Mouse (Mus musculus): ENCODE results near the gene Krit1. TPM values are rescaled to one million over a fixed set of nuclear protein-coding genes. Genes with fewer than 3 reads are reported as not detected.
"Not testable (repeated sequence)": the region's sequence is repeated elsewhere in the genome, so short reads cannot be mapped to it uniquely, and the experiment has no call there.

The Krit1 gene
- 46.9 and 47.3 TPM in 2 replicates for polyA plus RNA-seq (2012; rRNA removed)

DNA sequence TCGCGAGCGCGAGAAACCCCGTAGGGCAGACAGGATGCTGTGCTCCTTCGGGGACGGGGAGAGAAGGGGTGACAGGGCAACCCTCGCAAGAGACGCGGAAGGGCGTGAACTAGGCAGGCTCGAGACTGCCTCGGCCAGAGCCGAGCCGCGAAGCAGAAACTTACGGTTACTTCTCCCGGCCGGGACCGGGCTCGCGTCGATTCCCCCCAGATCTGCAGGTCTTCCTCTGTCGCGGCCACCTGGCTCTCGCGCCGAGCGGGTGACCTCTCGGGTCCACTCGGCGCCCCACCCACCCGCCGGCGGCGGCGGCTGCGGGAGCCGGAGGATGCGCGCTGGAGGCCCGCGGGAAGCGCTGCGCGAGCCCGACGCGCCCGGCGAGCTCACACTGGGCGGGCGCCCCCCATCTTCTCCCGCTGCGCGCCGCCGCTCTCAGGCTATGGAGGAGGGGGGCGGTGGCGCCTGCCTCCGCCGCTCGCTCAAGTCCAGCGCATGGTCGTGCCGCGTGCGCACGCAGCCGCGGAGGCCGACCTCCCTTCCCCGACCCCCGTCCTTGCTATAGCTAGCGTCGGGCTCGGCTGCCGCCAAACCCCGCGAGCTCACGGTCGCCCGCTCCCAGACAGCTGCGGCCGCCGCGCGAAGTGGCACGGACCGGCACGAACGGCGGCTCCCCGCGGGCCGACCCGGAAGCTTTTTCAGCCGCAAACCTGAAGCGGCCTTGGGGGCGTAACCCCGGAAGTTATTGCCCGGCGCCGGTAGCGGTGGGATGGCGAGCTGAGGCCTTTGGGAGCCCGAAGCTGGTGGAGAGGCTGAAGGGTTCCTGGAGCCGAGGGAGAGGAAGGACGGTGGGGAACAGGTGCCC is at the start of gene Krit1, which contains the start of gene Ankib1:
Gene Krit1 (plus strand): TSS at position 752 of the 859 bp plus-strand sequence.
Gene Ankib1 (minus strand): TSS at position 493 of the 859 bp plus-strand sequence.
- TF ChIP-seq CTCF (IDR thresholded peaks at IDR 0.05; ENCODE audit: extremely low read depth, insufficient read depth, low read length) (no peak), POLR2A (IDR thresholded peaks at IDR 0.05; ENCODE audit: extremely low read depth, insufficient read depth, low read length) (peak; percentile 56)
- H3K27ac ChIP-seq (ENCODE audit: insufficient read depth, low read length) = peak within 1 kb of the TSS; percentile 95
- peaks cover 2% of the 10 kb centered on the region; the same call in 1 of the 2 replicates for H3K4me1 ChIP-seq (ENCODE audit: control insufficient read depth, insufficient read depth, low read length)
- H3K4me3 ChIP-seq (ENCODE audit: insufficient read depth, low read length) = peak within 1 kb of the TSS; percentile 92

GRCm38 (mm10) chr5:3771512-3771911 is 31.5 kb upstream of the Krit1 start:
- no peak overlapping the region for H3K4me3 ChIP-seq (ENCODE audit: insufficient read depth, low read length)
- H3K27ac ChIP-seq (ENCODE audit: insufficient read depth, low read length) = no peak overlapping the region
- TF ChIP-seq CTCF (IDR thresholded peaks at IDR 0.05; ENCODE audit: extremely low read depth, insufficient read depth, low read length) (no peak), POLR2A (IDR thresholded peaks at IDR 0.05; ENCODE audit: extremely low read depth, insufficient read depth, low read length) (no peak)
- H3K4me1 ChIP-seq (ENCODE audit: control insufficient read depth, insufficient read depth, low read length) = no peaks in the 10 kb centered on the region

DNA sequence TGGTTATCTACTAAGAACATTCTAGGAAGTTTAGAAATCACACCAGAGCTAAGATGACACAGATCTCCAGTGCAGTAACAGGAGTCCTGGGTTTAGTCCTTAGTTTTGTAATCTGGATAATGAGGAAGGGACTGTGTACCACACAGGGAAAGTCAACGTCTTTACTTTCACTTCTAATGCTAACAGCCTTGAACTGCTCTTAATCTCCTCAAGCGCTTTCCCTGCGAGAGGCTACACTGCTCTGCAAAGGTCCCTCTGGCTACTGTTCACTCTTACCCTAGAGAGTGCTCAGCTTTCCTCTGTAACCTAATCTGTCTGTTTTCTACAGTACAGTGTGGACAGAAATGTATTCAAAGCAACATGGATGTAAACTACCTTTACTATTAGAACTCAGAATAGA is 31.0 kb upstream of the Krit1 start:
- no peak for TF ChIP-seq CTCF (IDR thresholded peaks at IDR 0.05; ENCODE audit: extremely low read depth, insufficient read depth, low read length)
- Histone ChIP-seq H3K4me1 (ENCODE audit: control insufficient read depth, insufficient read depth, low read length) (no peaks in the 10 kb centered on the region), H3K4me3 (ENCODE audit: insufficient read depth, low read length) (no peak overlapping the region), H3K27ac (ENCODE audit: insufficient read depth, low read length) (no peak overlapping the region)

GRCm38 (mm10) chr5:3782670-3783069 is 20.3 kb upstream of the Krit1 start:
- no peak overlapping the region for H3K27ac ChIP-seq (ENCODE audit: insufficient read depth, low read length)
- H3K4me3 ChIP-seq (ENCODE audit: insufficient read depth, low read length) = no peak overlapping the region
- no peak for TF ChIP-seq CTCF (IDR thresholded peaks at IDR 0.05; ENCODE audit: extremely low read depth, insufficient read depth, low read length)
- no peak for TF ChIP-seq POLR2A (IDR thresholded peaks at IDR 0.05; ENCODE audit: extremely low read depth, insufficient read depth, low read length)
- H3K4me1 ChIP-seq (ENCODE audit: control insufficient read depth, insufficient read depth, low read length) = peaks cover 2% of the 10 kb centered on the region; the same call in 1 of the 2 replicates

DNA sequence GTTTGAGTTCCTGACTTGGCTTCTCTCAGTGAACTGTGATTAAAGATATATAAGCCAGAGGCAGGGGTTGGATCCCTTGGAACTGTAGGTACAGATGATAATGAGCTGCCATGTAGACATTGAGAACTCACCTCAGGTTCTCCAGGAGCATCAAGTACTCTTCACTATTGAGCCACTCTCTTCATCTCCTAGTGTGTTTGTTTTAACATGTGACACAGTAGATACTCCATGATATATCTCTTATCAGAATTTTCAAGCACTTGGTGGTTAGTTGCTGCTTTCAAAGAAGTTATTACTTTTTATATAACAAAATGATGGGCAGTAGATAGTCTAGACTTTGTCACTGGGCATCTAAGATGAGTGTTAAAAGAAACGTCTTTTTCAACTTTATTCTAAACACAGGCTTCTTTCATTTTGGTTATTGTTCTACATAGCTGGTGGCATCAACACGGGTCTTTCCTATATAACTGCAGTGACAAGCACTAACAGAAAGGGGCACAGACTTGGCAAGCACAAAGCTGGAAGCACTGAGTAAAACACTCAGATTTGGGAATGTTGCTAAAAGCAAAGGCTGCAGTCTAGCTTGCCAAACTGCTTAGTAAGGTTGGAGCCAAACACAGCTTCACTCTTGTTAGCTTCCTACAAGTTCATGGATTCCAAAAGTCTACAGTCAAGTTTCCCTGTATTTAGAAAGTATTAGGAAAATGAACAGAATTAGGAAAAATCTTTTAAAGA is 18.9 kb upstream of the Krit1 start:
- no peak overlapping the region for H3K27ac ChIP-seq (ENCODE audit: insufficient read depth, low read length)
- no peak overlapping the region for H3K4me3 ChIP-seq (ENCODE audit: insufficient read depth, low read length)
- H3K4me1 ChIP-seq (ENCODE audit: control insufficient read depth, insufficient read depth, low read length) = peaks cover 2% of the 10 kb centered on the region; the same call in 1 of the 2 replicates
- no peak for TF ChIP-seq POLR2A (IDR thresholded peaks at IDR 0.05; ENCODE audit: extremely low read depth, insufficient read depth, low read length)
- TF ChIP-seq CTCF (IDR thresholded peaks at IDR 0.05; ENCODE audit: extremely low read depth, insufficient read depth, low read length) = no peak

- TF ChIP-seq CTCF (IDR thresholded peaks at IDR 0.05; ENCODE audit: extremely low read depth, insufficient read depth, low read length) = no peak
- TF ChIP-seq POLR2A (IDR thresholded peaks at IDR 0.05; ENCODE audit: extremely low read depth, insufficient read depth, low read length) = no peak
- no peak overlapping the region for H3K27ac ChIP-seq (ENCODE audit: insufficient read depth, low read length)
- peaks cover 2% of the 10 kb centered on the region; the same call in 1 of the 2 replicates for H3K4me1 ChIP-seq (ENCODE audit: control insufficient read depth, insufficient read depth, low read length)
- no peak overlapping the region for H3K4me3 ChIP-seq (ENCODE audit: insufficient read depth, low read length)
Measured at GRCm38 (mm10) chr5:3784751-3785496, 18.1 kb upstream of the Krit1 start.

GRCm38 (mm10) chr5:3787548-3787947 is 15.4 kb upstream of the Krit1 start:
- H3K4me1 ChIP-seq (ENCODE audit: control insufficient read depth, insufficient read depth, low read length) = peaks cover 2% of the 10 kb centered on the region; the same call in 1 of the 2 replicates
- no peak overlapping the region for H3K4me3 ChIP-seq (ENCODE audit: insufficient read depth, low read length)
- TF ChIP-seq POLR2A (IDR thresholded peaks at IDR 0.05; ENCODE audit: extremely low read depth, insufficient read depth, low read length) (no peak), CTCF (IDR thresholded peaks at IDR 0.05; ENCODE audit: extremely low read depth, insufficient read depth, low read length) (no peak)
- no peak overlapping the region for H3K27ac ChIP-seq (ENCODE audit: insufficient read depth, low read length)

DNA sequence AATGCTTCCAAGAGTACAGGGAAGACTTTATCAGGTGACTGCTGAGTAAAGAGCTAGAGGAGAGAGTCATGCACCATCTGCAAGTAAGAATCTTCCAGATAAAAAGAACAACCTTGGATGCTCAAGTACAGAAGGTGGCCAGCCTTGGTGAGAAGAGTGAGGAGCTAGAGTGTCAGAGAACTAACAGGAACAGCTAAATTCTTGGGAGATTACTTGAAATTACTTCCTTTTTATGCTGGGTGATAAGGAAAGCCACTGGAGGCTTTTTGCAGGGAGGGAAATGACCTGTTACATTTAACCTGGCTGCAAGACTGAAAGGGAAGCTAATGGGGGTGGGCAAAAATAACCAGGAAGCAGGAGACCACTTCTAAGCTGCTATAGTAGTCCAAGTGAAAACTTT is 11.9 kb upstream of the Krit1 start:
- H3K4me3 ChIP-seq (ENCODE audit: insufficient read depth, low read length) = no peak overlapping the region
- H3K4me1 ChIP-seq (ENCODE audit: control insufficient read depth, insufficient read depth, low read length) = peaks cover 2% of the 10 kb centered on the region; the same call in 1 of the 2 replicates
- TF ChIP-seq CTCF (IDR thresholded peaks at IDR 0.05; ENCODE audit: extremely low read depth, insufficient read depth, low read length) (no peak), POLR2A (IDR thresholded peaks at IDR 0.05; ENCODE audit: extremely low read depth, insufficient read depth, low read length) (no peak)
- H3K27ac ChIP-seq (ENCODE audit: insufficient read depth, low read length) = no peak overlapping the region

DNA sequence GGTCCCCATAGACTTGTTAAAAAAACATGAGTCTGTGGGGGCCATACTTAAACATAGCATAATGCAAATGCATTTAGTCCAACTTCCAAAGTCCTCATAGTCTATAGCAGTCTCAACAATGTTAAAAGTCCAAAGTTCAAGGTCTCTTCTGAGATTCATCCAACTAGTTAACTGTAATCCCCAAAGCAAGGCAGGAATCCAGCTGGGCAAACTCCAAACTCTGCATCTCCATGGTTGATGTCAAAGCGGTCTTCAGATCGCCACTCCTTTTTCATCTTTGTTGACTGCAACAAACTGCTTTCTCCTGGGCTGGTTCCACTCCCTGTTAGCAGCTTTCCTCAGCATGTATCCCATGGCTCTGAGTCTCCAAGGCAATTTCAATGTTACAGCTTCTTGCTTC is 5.9 kb upstream of the Krit1 start:
- not testable (repeated sequence) for H3K4me3 ChIP-seq (ENCODE audit: insufficient read depth, low read length); H3K4me1 ChIP-seq (ENCODE audit: control insufficient read depth, insufficient read depth, low read length); H3K27ac ChIP-seq (ENCODE audit: insufficient read depth, low read length)

- H3K4me3 ChIP-seq (ENCODE audit: insufficient read depth, low read length); H3K27ac ChIP-seq (ENCODE audit: insufficient read depth, low read length); H3K4me1 ChIP-seq (ENCODE audit: control insufficient read depth, insufficient read depth, low read length): not testable (repeated sequence)
Measured at GRCm38 (mm10) chr5:3798656-3799055, 4.3 kb upstream of the Krit1 start.
